Mouse (Mus musculus) lung, adult 18-20 months (tissue): ENCODE results near the gene Srpk2.
"Not testable (repeated sequence)": the region's sequence is repeated elsewhere in the genome, so short reads cannot be mapped to it uniquely, and the experiment has no call there.

Experiments used
- DNase-seq, 2 experiments: peaks; one replicate each; pipeline ENCODE4 v3.0.0; 2022; ENCODE audit warnings: mixed read lengths in 2 of 2

Gene Srpk2

GRCm38 (mm10) chr5:23684517-23684916, at the start of gene Srpk2:
Srpk2 (minus strand) TSS chr5:23684617.
- DNase-seq: no peak

- DNase-seq: no peak
Observed at GRCm38 (mm10) chr5:23721956-23722355, 37.5 kb upstream of the Srpk2 start.

- DNase-seq: no peak
Observed at GRCm38 (mm10) chr5:23718881-23719328, 34.5 kb upstream of the Srpk2 start.

GRCm38 (mm10) chr5:23718182-23718534, 33.7 kb upstream of the Srpk2 start:
- no peak for DNase-seq

DNA sequence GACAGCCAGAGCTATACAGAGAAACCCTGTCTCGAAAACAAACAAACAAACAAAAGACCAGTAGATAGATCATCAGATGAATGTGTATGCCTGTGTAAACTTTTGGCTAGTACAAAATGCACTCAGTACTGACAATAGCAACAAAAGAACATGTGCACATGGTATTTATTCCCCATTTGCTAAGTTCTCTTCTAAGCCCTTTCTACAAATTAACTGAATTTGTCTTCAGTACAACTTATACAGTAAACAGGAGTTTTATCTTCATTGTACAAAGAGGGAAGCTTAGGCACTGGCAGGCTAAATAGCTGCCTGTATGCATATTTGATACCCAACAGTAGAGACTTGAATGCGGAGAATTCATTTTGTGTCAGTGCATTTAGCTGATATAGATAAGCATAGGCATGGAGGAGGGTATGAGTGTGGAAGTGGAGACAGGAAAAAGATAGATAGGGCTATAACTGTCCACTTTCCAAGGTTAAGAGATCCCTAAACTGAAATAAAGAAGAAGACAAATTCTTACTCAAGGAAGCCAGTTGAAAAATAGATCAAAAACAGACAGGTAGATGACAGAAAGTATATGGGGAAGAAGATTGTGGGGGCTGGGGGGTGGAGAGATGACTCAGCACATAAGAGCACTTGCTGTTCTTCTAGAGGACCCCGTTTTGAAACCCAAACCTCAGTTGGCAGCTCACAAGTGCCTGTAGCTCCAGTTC, 33.2 kb upstream of the Srpk2 start:
- no peak for DNase-seq

- DNase-seq: no peak
Observed at GRCm38 (mm10) chr5:23713401-23714335, 29.3 kb upstream of the Srpk2 start.

DNA sequence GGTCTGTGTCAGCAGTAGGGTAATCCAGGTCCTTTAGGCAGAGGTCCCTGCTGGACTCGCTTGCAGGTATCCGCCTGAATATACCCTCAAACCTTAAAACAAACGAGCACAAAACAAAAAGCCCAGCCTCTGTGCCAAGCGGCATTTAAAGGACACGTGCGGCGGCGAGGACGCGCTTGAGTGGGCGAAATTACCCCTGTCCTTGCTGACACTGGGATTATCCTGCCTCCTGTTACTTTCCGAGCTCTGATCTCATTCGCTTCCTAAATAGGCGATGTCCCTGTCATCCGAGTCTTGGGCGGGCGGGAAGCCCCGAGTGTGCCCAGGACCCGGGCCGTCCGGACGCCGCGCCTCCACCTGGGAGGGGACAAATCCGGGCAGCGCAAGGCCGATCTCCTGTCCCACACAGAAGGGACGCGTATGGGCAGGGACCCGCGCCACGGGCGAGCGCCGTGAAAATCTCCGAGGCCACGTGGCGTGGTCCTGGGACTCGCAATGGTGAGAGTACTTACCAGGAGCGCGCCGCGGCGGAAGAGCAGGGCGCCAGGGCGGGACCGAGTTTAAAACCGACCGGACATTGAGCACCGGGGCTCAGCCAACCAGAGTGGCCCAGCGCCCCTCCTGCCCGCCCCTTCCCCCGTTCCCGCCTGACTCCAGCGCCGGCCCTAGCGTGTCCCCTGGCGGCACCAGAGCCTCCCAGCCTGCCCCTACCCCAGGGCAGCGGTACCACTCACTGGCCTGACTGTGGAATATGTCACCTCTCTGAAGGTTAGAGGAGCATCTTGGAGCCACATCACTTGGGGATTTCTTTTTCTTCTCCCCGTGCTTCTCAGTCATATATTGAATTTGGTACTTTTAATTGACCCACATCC, 27.9 kb upstream of the Srpk2 start:
- DNase-seq: peak; percentile 82 to 86

GRCm38 (mm10) chr5:23711671-23712129, 27.3 kb upstream of the Srpk2 start:
- peak in 1 of 2 experiments; percentile 32 for DNase-seq

GRCm38 (mm10) chr5:23711244-23711643, 26.8 kb upstream of the Srpk2 start:
- DNase-seq: no peak

- no peak for DNase-seq
Observed at GRCm38 (mm10) chr5:23709661-23710060, 25.2 kb upstream of the Srpk2 start.

DNA sequence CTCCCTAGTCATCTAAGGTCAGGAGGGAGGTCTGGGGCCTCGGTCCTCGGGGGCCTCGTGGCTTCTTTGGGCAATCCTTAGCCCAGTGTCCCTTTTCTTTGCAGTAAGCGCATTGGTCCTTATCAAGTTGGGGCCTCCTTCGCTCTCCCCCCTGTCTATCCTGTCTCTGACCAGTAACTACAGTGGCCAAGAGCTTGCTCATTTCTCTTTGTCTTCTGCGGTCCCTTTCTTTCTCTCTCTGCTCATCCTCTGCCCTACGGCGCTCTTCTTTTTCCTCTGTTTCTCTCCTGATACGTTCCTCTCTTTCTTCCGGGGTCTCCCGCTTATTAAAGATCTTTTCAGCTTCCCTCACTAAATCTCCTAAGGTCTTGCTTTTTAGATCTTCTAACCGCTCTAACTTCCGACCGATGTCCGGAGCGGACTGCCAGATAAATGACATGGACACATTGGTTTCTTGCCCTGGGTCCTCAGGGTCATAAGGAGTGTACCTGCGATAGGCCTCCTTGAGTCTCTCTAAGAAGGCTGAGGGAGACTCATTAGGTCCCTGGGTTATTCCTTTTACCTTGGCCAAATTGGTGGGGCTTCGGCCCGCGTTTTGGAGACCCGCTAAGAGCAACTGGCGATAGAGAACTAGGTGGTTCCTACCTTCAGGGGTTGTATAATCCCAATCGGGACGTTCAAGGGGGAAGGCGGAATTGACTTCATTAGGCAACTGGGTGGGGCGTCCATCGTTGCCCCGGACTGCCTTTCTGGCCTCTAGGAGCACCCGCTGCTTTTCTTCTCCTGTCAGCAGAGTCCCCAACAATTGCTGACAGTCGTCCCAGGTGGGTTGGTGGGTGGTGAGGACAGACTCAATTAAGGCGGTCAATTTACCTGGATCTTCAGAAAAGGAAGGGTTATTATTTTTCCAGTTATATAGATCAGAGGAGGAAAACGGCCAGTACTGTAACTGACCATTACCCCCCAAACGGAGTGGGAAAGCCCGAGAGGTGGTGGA, 22.5 kb upstream of the Srpk2 start:
- DNase-seq: not testable (repeated sequence)

DNA sequence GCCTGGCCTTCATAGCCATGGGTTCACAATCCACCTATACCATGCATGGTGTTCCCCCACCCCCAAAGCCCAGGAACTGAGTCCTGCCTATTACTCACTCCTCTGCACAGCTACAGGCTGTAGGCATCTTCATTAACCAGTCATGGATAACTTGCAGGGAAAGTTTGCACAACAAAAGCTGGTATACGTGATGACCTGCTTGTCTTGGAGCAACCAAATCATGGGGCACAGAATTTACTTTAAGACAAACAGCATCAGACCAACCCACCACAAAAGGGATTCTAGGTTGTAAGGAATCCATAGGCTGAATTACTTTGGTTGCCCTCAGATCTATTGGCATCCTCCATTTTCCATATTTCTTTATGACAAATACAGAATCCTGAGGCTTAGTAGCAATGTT, 13.0 kb upstream of the Srpk2 start:
- no peak for DNase-seq

DNA sequence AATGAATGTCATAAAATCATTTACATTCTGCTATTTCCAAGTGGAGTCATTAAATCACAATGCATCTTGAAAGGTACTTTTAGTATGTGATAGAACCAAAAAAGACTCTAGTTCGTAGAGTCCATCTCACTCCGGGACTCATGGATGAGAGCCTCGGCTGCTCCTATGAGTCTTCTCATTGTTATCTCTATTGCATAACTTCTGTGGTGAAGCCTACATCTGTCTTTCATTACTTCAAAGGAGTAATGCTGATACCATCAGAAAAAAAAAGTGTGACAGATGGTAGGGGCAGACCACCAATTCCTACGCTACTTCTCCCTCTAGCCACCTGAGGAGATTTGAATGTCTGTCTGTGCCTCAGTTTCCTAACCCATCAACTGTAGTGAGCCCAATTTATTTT, 986 bp downstream of the Srpk2 start:
- no peak for DNase-seq

DNA sequence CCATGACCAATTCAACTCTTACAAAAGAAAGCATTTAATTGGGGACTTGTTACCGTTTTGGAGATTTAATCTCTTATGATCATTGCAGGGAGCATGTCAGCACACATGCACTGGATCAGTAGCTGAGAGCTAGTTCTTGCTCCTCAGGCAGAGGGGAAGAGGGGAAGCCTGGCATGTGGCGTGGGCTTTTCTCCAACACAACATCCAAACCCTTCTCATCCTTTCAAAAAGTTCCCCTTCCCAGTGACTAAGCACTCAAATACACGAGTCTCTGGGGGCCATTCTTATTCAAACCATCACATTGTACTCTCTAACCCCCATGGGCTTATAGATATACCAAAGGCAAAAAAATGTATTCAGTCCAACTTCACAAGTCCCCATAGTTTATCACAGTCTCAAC, 5.4 kb downstream of the Srpk2 start:
- no peak for DNase-seq

- DNase-seq: no peak
Observed at GRCm38 (mm10) chr5:23677883-23678282, 6.5 kb downstream of the Srpk2 start.

- DNase-seq: no peak
Observed at GRCm38 (mm10) chr5:23677072-23677453, 7.4 kb downstream of the Srpk2 start.

- DNase-seq: peak; percentile 9 to 10
Observed at GRCm38 (mm10) chr5:23676156-23677071, 8.0 kb downstream of the Srpk2 start.

GRCm38 (mm10) chr5:23675499-23676155, 8.8 kb downstream of the Srpk2 start:
- peak; percentile 43 to 46 for DNase-seq

DNA sequence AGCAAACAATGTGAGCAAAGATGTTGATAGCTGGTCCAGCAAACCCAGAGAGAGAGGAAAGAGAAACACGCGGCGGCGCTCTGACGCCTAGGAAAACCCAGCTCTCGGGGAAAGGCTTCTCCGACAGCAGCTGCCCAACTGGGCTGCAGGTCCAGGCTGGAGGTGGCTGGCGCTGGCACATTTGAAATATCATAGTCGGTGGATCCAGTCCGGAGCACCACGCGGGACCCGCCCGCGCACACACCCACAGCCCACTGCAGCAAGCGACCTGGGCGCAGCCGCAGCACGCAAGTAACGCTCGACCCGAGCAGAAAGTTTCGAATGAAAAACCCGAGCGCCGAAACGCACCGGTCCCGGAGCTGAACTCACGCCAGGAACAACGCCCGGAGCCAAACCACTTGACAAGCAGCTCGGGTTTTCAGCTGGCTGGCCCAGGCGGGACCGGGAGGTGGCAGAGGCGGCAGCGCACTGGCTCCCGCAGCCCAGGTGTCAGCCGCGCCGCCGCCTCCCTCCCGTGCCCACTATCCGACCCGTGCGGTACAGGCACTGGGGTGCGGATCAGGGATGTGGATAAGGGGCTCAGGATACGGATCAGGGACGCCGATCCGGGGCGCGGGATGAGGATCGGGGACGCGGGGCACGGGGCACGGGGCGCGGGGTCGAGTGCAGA, 9.5 kb downstream of the Srpk2 start:
- DNase-seq: peak; percentile 66 to 74
